In genomic region chr11:55265647-55266046, GRCm38 (mm10) we compare ENCODE assay signal across 19 mouse cellular contexts.
DNase-seq lines count a peak whose midpoint lies in the region; ATAC-seq lines count a peak whose summit lies in the region.
"Had no signal": no experiment of that assay in that cellular context is flagged by ENCODE, and none has a peak within 500 bp of the region (broad histone marks: within the 10 kb centered on the region; RNA-seq: fewer than 3 reads in every experiment).

No protein-coding gene starts in this region.

- no peak overlapping the region for H3K9ac ChIP-seq in forebrain, embryonic 15.5 days (replicated peaks)
- H3K9ac ChIP-seq: embryonic facial prominence, embryonic 15.5 days; heart, embryonic 15.5 days; lung, embryonic 14.5 days; midbrain, embryonic 15.5 days had no signal

- peaks cover 6% of the 10 kb centered on the region; the same call in 1 of the 2 replicates for H3K4me1 ChIP-seq in forebrain, embryonic 15.5 days
- H3K4me1 ChIP-seq in forebrain, embryonic 10.5 days, result no peaks in the 10 kb centered on the region
- H3K4me1 ChIP-seq: embryonic facial prominence, embryonic 15.5 days; heart, embryonic 15.5 days; midbrain, embryonic 15.5 days had no signal

- ATAC-seq in forebrain, embryonic 15.5 days (replicated peaks), result peak; percentile 66
- ATAC-seq: CD4-positive, CD25-positive, alpha-beta regulatory T cell, adult 4 months; midbrain, embryonic 15.5 days had no signal

- no peaks in the 10 kb centered on the region for H3K9me3 ChIP-seq in forebrain, embryonic 15.5 days
- H3K9me3 ChIP-seq in forebrain, embryonic 10.5 days, result no peaks in the 10 kb centered on the region
- H3K9me3 ChIP-seq: embryonic facial prominence, embryonic 15.5 days; heart, embryonic 15.5 days; midbrain, embryonic 15.5 days had no signal

- no peaks in the 10 kb centered on the region for H3K36me3 ChIP-seq in forebrain, embryonic 15.5 days
- no peaks in the 10 kb centered on the region for H3K36me3 ChIP-seq in forebrain, embryonic 10.5 days (replicated peaks)
- H3K36me3 ChIP-seq: embryonic facial prominence, embryonic 15.5 days; heart, embryonic 15.5 days; midbrain, embryonic 15.5 days had no signal

- no peak for DNase-seq in forebrain, embryonic 10.5 days (ENCODE audit: extremely low spot score, low spot score)
- peak; percentile 49 to 60 for DNase-seq in layer of hippocampus, postnatal 10 days (ENCODE audit: low spot score in 2 of 2)
- DNase-seq in layer of hippocampus, adult 8-10 months (ENCODE audit: low spot score in 2 of 2), result no peak
- DNase-seq in brain, embryonic 18.5 days (ENCODE audit: low read depth, low spot score), result peak; percentile 2
- DNase-seq in heart, postnatal 10 days, result peak; percentile 41 to 66
- DNase-seq in spleen, postnatal 14 days (ENCODE audit: low spot score in 2 of 2), result no peak
- DNase-seq: adrenal gland, adult 2 months; gastrocnemius, postnatal 25 days; kidney, adult 8-10 months; kidney, postnatal 36 days; liver; lung, embryonic 14.5 days; thymus, adult 2 months had no signal

- intact Hi-C loops in heart, postnatal 10 days (cut with DNase I), result no loop called here

- 39% methylated on average over 2 of the region's 2 CpGs for WGBS in forebrain, embryonic 15.5 days
- 63% methylated on average over 2 of the region's 2 CpGs for WGBS in forebrain, embryonic 10.5 days

- H3K27ac ChIP-seq in forebrain, embryonic 15.5 days (replicated peaks), result no peak overlapping the region
- no peak overlapping the region for H3K27ac ChIP-seq in forebrain, embryonic 10.5 days
- H3K27ac ChIP-seq: embryonic facial prominence, embryonic 15.5 days; heart, embryonic 15.5 days; macrophage; midbrain, embryonic 15.5 days had no signal

- no peak overlapping the region for H3K4me2 ChIP-seq in forebrain, embryonic 15.5 days (replicated peaks)
- H3K4me2 ChIP-seq: embryonic facial prominence, embryonic 15.5 days; heart, embryonic 15.5 days; lung, embryonic 14.5 days; midbrain, embryonic 15.5 days had no signal

- no peak overlapping the region for H3K4me3 ChIP-seq in forebrain, embryonic 15.5 days
- no peak overlapping the region for H3K4me3 ChIP-seq in forebrain, embryonic 10.5 days
- H3K4me3 ChIP-seq: embryonic facial prominence, embryonic 15.5 days; heart, embryonic 15.5 days; midbrain, embryonic 15.5 days had no signal

- no peaks in the 10 kb centered on the region for H3K27me3 ChIP-seq in forebrain, embryonic 15.5 days
- no peaks in the 10 kb centered on the region for H3K27me3 ChIP-seq in forebrain, embryonic 10.5 days (ENCODE audit: poor library complexity, severe bottlenecking)
- H3K27me3 ChIP-seq: embryonic facial prominence, embryonic 15.5 days; heart, embryonic 15.5 days; midbrain, embryonic 15.5 days had no signal

Comparison
In these comparisons a context has a peak if more than half of its experiments do, and no peak if none do; other contexts are left out.
1. DNase-seq: peak in layer of hippocampus, postnatal 10 days (2 of 2), brain, embryonic 18.5 days (single experiment) and heart, postnatal 10 days (2 of 2); none in forebrain, embryonic 10.5 days (single experiment), layer of hippocampus, adult 8-10 months (0 of 2) and spleen, postnatal 14 days (0 of 2).